Mouse (Mus musculus) thymus, adult 2 months (tissue): Measurements from ENCODE around the gene Pitpna. TPM values are rescaled to one million over a fixed set of nuclear protein-coding genes. Genes with fewer than 3 reads are reported as not detected.
A peak's percentile ranks its signal among the peaks of the same experiment; 100 is the strongest.

Experiments used
- DNase-seq: peaks from one replicate; pipeline ENCODE4 v3.0.0; 2021
- H3K27ac ChIP-seq: fragments of 200-500 bp; 2 replicates; pipeline ENCODE4 v1.5.1; 2012; ENCODE audit warnings: low read length, control low read depth; ENCODE audit not compliant: control insufficient read depth, insufficient read depth
- H3K27me3 ChIP-seq: fragments of 200-500 bp; 2 replicates; pipeline ENCODE4 v1.6.1; 2012; ENCODE audit warnings: mild to moderate bottlenecking, low read length, moderate library complexity, mixed read lengths; ENCODE audit not compliant: control insufficient read depth, insufficient read depth
- H3K36me3 ChIP-seq: fragments of 200-500 bp; 2 replicates; pipeline ENCODE4 v1.6.1; 2012; ENCODE audit warnings: mild to moderate bottlenecking, low read length, moderate library complexity; ENCODE audit not compliant: control insufficient read depth, insufficient read depth
- H3K4me1 ChIP-seq: fragments of 200-500 bp; replicated peaks from 2 replicates; pipeline ENCODE4 v1.6.1; 2012; ENCODE audit warnings: low read length; ENCODE audit not compliant: control insufficient read depth, insufficient read depth
- H3K4me3 ChIP-seq: fragments of 200-500 bp; 2 replicates; pipeline ENCODE4 v1.5.1; 2012; ENCODE audit warnings: mild to moderate bottlenecking, low read length, control low read depth, moderate library complexity; ENCODE audit not compliant: control insufficient read depth, insufficient read depth
- CTCF ChIP-seq: fragments of 200-500 bp; IDR thresholded peaks from 2 replicates; pipeline ENCODE4 v1.5.1; 2012; ENCODE audit warnings: mild to moderate bottlenecking, control low read depth, low read length, moderate library complexity, borderline replicate concordance; ENCODE audit not compliant: control insufficient read depth, poor library complexity, insufficient read depth; ENCODE audit errors: extremely low read depth
- POLR2A ChIP-seq: fragments of 200-500 bp; IDR thresholded peaks from 2 replicates; pipeline ENCODE4 v1.6.1; 2012; ENCODE audit warnings: mild to moderate bottlenecking, low read length, control low read depth, moderate library complexity; ENCODE audit not compliant: control insufficient read depth, poor library complexity, insufficient read depth; ENCODE audit errors: extremely low read depth
- WGBS: fragments of 180-500 bp; shearing (Covaris S2); methylation state at CpG from one replicate; pipeline ENCODE4 v1.1.7; 2018; 5-methylcytosine and 5-hydroxymethylcytosine counted together
- polyA plus RNA-seq: library from polyadenylated mRNA; depleted of rRNA; stranded (reverse); fragments of >200 nt; gene quantifications from 2 replicates; pipeline ENCODE4 v1.2.3, GENCODE M21; 2012; rRNA removed

Pitpna gene
- 99.7 and 108 TPM in 2 replicates for polyA plus RNA-seq

- Histone ChIP-seq H3K36me3 (no peaks in the 10 kb centered on the region), H3K27ac (peak within 1 kb of the TSS; percentile 39), H3K4me1 (peaks cover 19% of the 10 kb centered on the region), H3K4me3 (peak within 1 kb of the TSS; percentile 60), H3K27me3 (no peaks in the 10 kb centered on the region)
- peak; percentile 95 for DNase-seq
- peak; percentile 66 for TF ChIP-seq CTCF
- peak; percentile 98 for TF ChIP-seq POLR2A
- WGBS: 3% methylated on average over 49 of the region's 49 CpGs
These were observed at the start of gene Pitpna for GRCm38 (mm10) chr11:75587493-75588284. TSS of gene Pitpna (plus strand) at chr11:75588097.

GRCm38 (mm10) chr11:75538184-75538969 lies 49.5 kb upstream of the Pitpna start:
- Histone ChIP-seq H3K27ac (peak overlapping the region; percentile 96), H3K4me1 (peaks cover 79% of the 10 kb centered on the region), H3K27me3 (no peaks in the 10 kb centered on the region), H3K36me3 (peaks cover 7% of the 10 kb centered on the region; the same call in 1 of the 2 replicates), H3K4me3 (peak overlapping the region; percentile 32)
- DNase-seq: peak; percentile 36
- 67% methylated on average over 9 of the region's 9 CpGs for WGBS
- TF ChIP-seq POLR2A: peak; percentile 2; the same call in 1 of the 2 replicates
- TF ChIP-seq CTCF: no peak

- 71% methylated on average over 13 of the region's 13 CpGs for WGBS
- H3K27ac ChIP-seq: peak overlapping the region; percentile 96
These were observed 49.0 kb upstream of the Pitpna start for GRCm38 (mm10) chr11:75538970-75539299.

GRCm38 (mm10) chr11:75540209-75540608 lies 47.7 kb upstream of the Pitpna start:
- 89% methylated on average over 8 of the region's 8 CpGs for whole genome bisulfite sequencing
- TF ChIP-seq POLR2A: no peak
- no peak for TF ChIP-seq CTCF
- no peaks in the 10 kb centered on the region for H3K27me3 ChIP-seq
- no peak overlapping the region for H3K4me3 ChIP-seq
- peak overlapping the region; percentile 93 for H3K27ac ChIP-seq
- peaks cover 79% of the 10 kb centered on the region for H3K4me1 ChIP-seq
- no peak for DNase-seq
- peaks cover 19% of the 10 kb centered on the region for H3K36me3 ChIP-seq

More at GRCm38 (mm10) chr11:75538970-75539299, 49.0 kb upstream of the Pitpna start:
- no peak for DNase-seq
- H3K36me3 ChIP-seq: peaks cover 9% of the 10 kb centered on the region; the same call in 1 of the 2 replicates
- H3K4me3 ChIP-seq: no peak overlapping the region
- peaks cover 79% of the 10 kb centered on the region for H3K4me1 ChIP-seq
- no peak for TF ChIP-seq CTCF
- TF ChIP-seq POLR2A: no peak
- no peaks in the 10 kb centered on the region for H3K27me3 ChIP-seq

GRCm38 (mm10) chr11:75540710-75541581 lies 47.0 kb upstream of the Pitpna start:
- 28% methylated on average over 19 of the region's 19 CpGs for WGBS
- Histone ChIP-seq H3K27me3 (no peaks in the 10 kb centered on the region), H3K4me3 (peak overlapping the region; percentile 0; the same call in 1 of the 2 replicates), H3K27ac (peak overlapping the region; percentile 93), H3K36me3 (peaks cover 27% of the 10 kb centered on the region), H3K4me1 (peaks cover 79% of the 10 kb centered on the region)
- peak; percentile 46 for DNase-seq
- TF ChIP-seq CTCF (no peak), POLR2A (no peak)
